Mouse (Mus musculus) ZHBTc4 (cell line): Measurements from ENCODE around the gene Nobox.

Source experiments
- DNase-seq: peaks from one replicate; pipeline ENCODE4 v3.0.0-alpha.2; 2011; ENCODE audit warnings: low read depth, low spot score

Gene Nobox

DNA sequence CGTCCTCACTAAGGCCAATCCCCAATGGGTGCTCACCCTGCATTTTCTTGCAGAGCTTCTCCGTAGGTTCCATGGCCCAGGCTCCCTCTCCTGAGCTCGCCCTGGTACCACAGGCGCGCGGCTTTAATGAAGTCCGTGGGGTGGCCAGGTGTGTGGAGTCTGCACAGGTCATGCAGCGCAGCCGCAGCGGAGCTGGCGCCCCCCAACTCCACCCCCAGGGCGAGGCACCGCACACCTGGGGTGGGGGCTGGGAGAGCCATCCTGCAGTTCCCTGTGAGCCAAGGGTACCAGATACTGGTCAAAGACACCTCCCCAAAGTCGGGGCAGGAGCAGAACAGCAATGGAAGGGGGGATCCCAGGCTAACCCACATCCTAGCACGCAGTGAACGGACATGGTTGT, at the start of gene Nobox:
TSS of gene Nobox (minus strand) at position 101 of the 400 bp plus-strand sequence.
- DNase-seq, result peak; percentile 17

DNA sequence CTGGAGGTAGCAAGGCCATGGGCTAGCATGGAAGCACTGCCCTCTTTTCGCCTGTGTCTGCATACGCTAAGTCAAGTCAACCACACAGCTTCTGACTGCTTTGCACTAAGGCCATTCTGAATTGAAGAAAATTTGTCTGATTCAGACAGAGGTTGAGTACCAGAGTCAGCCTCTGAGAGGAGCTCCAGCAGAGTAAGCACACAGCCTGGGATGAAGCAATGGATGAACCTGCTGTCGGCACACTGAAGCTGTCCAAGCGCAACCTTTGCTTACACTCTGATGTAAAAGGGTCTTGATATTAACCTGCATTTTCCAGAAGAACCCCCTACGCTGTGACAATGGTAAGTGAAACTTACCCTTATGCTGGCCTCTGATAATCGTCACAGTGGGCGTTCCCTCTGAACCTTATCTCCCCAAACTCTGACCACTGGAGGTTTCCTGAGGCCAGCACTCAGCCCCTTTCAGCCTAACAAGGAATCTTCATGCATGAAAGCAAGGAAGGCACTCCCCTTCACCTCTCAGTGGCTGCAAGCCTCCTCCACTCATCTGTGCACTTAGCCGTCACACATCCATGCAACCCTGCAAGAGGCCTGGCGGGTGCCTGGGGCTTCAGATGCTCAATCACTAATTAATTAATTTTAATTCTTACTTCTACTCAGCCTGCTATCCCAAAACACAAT, 45.3 kb upstream of the Nobox start:
- no peak for DNase-seq

DNA sequence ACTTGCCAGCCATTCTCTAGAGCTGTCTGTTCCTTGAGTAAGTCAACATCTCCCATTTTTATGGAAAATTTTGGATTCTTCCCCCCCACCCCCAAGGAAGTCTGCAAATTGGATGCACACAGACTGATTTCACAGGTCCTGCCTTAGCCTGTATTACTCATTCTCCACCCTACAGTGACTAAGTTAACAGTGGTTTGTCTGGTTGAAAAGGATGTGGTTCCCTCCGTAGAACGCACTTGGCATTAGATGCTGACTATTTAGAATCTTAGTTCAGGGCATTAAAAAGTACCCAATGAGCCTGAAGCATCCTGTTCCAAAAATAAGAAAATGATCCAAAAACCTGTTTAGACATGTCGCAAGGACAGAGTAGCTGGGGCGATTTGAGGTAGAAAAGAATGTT, 44.1 kb upstream of the Nobox start:
- DNase-seq, result no peak

DNA sequence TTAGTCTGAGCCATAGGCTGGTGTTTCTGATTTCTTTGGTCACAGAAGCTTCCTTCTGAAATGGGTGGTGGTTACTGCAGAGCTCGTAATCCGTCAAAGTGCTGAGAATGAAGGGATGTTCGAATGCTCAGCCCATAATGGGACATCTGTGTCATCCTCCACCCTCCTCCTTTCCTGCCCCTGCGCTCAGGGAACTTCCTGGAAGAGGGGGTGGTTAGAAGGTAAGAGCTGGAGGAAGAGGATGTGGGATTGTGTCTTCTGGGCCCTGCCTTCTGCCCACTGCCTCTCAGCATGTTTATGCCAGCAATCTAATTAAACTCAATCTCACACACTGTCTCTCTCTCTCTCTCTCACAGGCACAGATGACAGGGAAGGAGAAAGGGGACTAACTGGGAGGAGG, 39.7 kb upstream of the Nobox start:
- DNase-seq, result no peak

DNA sequence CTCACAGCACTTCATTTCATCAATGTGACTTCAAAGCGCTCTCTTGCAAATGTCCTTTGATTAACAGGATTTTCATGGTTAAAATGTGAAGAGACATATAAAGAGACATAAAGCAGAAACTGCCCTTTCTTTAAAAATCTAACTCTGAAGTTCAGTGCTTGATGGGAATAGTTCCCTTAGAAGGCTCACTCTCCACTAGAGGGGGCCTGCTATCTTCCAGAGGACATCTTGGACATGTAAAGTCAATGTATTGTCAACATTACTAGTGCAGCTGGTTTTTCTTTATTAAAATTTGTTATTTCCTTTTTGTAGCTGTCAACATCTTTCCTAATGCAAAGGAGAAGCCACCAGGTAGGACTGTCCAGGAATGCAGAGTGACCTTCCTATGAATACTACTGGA, 38.3 kb upstream of the Nobox start:
- no peak for DNase-seq

DNA sequence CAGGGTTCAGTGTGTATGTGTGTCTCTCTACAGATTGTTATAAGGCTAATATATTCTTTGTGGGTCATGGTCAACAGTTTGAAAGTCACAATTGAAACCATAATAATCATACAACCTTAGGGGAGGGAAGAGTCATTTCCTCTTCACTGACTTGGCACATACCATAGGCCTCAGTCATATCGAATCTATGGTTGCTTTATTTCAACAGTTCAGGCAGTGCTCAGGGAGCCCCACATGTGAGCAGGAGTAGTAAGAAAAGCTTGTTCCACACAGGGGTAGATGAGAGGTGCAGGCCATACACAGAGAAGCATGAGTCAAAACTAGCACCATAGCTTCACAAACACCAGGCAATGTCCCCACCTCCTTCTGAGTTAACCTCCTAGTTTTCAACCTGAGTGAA, 33.7 kb upstream of the Nobox start:
- no peak for DNase-seq

DNA sequence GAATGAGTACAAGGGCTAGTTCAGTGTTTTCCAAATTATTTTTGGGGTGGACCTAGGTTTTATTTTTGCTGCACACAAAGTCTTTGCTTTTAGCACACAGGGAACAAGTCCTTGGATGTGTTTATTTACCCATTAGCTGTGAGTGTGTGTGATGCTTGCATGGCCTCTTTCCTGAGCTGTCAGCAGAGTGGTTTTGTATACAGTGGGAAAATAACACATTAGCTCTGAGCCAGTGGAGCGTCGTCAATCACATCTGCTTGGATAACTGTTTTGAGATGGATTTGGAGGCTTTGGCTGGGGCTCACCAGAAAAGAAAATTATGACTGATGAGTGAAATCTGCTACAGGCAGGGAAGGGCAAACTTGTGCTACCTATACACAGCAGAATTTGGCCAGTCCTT, 33.0 kb upstream of the Nobox start:
- DNase-seq, result no peak

DNA sequence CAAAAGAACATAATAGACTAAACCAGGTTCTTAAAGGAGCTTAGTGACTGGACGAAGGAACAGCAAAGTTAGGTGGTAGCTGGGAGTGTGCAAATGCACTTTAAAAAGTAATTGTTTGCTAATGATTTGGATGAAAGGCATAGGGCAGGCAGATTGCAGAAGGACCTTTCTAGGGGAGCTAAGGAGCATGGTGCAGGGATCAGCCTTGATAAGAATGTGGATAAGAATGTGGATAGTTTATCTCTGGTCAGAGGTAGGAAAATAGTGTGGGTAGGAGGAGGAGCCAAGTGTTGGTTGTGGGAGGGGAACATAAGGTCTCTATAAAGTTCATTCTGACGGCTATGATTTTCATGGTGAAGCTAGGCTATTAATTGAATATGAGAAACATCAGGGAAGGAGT, 29.4 kb upstream of the Nobox start:
- DNase-seq, result no peak

DNA sequence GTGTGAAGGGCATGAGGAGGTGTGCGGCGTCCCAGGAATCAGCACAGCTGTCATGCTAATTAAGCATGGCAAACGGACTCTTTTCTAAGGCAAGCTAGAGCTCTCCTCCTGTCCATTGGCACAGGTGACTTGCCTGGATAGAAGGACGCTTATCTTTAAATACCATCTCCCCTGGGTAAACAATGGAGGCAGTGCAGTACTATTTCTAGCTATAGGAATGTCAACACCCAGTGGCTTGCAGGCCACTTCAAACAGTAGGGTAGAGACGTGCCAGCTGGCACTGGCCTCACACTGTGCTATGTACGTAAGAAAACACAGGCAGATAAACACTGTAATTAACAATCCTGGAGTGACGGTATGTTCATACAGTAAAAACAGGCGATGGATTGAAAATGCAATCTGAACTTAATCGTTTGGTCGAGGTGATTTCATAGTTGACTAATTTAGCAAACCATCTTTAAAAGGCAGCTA, 28.2 kb upstream of the Nobox start:
- no peak for DNase-seq

DNA sequence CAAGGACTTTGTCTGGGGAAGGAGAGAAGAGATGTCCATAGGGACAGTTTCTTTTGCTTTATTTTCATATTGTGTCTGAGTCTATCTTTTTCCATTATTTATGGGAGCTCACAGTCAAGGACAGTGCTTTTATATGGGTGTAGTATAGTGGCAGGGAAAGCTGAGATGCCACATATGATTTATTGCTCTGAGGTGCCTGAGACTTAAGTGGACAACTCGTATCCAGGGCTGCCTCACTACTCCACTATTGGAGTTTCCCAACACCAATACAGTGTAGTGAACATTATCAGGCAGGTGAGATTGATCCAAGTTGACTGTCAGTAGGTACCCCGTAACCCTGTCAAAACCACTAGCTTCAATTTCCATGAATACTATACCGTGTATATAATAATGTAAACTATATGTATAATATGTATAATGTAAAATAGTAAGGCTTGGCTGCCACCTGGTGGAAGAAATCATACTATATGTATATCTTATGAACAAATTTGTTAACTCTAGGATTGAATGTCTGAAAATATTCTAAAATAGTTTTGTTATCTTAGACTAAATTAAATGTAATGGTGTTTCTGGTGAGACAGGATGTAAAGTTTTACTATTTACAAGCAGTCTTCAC, 26.4 kb upstream of the Nobox start:
- no peak for DNase-seq

DNA sequence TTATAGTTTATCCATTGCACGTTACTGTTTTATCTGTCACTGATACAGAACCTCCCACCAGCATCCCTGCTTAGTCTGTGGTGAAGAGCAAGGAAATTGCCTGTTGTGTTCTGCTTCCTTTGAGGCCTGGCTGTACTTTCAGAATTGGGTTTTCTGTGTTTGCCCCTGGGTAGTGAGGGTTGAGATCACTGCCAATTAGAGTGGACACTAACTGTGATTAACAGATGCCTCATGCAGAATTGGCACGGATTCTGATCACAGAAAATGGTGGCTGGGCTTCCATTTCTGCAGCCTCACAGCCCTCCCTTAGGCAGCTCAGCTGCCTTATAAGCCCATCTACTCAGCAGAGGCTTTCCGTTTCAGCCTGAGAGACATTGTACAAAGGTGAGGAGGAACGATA, 24.1 kb upstream of the Nobox start:
- DNase-seq, result no peak

DNA sequence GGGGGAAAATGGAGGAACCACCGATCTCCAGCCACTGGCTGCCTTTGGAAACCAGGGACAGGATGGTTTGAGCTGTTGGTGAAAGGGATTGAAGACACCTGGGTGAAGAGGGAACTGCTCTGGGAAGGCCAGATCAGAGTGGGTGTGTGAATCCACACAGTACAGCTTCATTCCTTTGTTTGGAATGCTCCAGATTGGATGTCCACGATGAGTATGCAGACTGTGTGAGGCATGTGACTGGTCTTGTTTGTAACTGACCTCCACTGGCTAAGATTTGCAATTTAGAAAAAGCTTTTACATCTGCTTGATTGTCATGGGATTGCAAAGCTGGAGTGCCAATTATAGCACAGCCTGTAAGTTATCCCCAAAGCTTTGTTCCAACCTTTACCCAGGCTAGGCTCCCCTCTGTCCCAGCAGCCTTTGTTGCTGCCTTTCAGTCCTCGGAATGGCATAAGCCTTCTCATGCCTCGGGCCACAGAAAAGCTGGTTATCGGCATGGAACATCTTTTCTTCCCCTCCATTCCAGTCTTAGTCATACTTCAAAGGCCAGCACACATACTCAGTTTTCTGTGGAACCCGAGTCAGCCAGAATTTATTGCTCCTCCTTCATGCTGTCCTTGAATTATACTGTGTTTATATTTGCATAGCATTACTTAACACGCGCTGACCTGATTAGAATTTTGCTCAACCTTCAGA, 3.8 kb upstream of the Nobox start:
- no peak for DNase-seq

DNA sequence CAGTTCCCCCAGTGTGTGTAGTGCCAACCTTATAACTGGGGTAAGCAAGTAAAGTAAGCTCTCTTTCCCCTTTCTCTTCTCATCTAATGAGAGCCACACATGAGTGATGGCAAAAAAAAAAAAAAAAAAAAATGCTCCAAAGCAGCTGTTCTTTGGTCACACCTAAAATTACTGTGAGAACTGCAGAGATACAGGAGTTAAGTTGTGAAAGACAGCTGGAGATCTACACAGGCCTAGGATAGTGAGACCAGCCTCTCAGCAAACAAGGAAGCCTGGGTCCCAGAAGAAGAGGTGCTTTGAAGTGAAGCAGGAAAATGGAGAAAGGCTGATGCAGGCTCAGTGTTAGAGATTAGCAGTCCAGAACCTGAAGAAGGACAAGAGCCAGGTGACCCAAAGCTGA, 3.2 kb upstream of the Nobox start:
- DNase-seq, result no peak

DNA sequence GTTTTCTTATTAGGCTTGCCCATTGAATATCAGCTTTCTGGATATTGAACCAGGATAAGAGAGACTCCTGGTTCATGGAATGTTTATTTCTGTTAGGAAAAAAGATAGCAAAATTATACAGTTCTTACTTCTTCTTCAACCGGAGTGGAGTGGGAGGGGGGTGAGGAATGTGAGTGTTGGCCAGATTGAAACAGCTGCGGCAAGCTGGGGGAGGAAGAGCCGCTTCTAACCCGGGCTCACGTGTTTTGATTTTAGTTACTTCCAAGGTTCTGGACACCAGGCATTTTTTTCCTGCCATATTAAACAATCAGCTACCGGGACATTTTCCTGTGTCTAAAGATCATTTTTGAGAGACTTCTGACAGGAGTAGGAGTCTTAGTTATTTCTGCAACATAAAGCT, 717 bp upstream of the Nobox start:
- no peak for DNase-seq

DNA sequence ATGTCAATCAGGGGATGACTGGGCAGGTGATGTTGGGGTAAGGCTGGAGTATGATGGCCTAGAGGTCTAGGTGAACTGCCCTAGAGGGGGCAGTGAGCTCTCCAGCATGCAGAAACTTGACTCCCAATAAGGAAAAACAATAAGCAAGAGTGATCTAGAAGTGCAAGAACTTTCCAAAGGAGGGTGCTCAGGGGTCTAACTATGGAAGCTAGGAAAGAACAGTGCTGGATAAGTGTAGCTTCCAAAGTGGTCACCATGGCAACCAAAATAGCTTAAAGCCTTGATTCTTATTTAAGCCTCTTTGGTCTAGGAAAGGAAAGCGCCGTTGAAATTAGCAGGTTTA, 11.9 kb downstream of the Nobox start:
- no peak for DNase-seq

DNA sequence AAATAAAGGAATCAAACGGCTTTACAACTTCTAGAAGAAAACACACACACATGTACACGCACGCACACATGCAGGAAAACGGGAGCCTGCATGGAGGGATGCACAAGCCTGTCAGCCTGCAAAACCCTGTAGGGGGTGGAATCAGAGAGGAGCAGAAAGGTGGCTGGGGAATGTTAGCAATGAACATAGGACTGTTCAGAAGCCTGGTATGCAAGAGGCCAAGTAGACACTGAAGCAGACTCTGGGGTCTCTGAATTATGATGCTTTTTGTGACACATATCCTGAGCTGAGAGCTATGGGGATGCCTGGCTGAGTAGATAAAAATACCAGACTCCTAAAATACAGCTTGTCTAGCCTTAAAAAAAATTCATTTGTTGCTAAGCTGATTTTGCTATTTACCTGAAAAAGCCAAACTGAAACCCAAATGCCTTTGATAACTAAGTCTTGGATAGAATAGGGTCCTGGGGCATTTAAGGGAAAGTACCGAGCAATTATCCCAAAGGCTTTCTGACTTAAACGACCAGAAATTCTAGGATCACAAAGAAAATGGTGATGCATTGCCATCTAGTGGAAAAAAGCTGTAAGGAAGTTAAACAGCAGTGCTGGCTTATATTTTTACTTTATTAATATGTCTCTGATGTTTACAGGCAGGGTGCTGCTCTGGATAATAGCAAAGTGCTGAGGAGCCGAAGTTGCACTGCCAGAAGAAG, 12.4 kb downstream of the Nobox start:
- DNase-seq, result peak; percentile 24

DNA sequence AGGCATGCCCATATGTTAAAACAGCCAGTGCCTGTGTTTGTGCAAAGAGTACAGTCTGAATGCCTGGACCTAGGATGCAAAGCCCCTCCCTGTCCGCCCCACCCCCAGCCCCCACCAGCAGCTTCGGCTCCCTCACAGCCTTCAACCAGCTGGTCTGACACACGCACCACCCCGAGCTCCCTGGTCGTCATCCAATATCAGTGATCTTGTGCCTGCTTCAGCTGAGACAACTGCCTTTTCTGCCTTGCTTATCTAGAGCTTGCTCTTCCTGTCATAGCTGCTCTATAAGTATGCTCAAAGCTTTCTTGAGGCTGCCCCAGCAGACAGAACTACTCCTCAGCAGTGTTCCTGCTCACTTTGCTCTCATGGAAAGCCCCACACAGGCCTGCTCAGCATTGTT, 13.4 kb downstream of the Nobox start:
- DNase-seq, result no peak

DNA sequence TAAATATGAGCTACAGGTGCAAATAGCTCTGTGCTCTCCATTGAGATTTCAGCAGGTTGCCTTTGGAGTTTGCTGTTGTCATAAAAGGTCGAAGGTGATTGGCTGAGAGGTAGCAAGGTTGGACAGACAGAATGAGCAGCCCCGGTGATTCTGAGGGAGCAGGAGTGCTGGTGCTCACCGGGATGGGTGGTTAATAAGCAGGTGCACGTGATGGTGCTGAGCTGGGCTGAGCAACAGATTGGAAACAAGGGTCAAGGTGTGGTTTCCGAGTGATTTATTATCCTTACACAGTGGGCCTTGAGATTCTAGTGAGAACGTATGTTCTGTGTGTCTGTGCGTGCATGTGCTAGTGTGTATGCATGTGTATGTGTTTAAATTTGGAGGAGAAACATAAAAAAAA, 16.2 kb downstream of the Nobox start:
- DNase-seq, result no peak

DNA sequence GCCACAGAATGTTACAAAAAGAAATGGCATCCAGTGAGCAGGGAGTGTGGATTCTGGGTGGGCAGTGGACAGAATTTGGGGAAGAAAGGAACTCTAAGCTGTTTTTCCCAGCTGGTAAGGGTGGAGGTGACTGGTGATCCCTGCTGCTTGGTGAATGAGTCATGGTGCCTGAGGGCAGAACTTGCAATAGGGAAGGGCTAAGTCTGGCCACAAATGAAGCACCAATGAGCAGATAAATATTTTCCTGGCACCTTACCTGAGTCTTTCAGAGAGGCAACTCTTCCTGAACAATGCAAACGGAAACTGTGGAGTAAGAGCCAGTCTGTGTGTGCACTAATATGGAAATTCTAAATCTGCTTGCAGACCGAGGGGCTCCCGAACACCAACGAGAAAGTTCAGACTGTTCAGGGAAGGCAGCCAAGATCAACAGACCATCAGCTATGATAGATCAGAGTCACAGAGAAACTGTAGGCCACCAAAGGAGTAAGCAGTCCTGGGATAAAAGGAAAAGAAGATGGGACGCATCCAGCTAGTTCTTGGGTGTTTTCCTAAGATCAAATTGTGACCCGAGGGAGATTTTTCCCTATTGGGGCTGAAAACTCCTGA, 16.8 kb downstream of the Nobox start:
- DNase-seq, result no peak

DNA sequence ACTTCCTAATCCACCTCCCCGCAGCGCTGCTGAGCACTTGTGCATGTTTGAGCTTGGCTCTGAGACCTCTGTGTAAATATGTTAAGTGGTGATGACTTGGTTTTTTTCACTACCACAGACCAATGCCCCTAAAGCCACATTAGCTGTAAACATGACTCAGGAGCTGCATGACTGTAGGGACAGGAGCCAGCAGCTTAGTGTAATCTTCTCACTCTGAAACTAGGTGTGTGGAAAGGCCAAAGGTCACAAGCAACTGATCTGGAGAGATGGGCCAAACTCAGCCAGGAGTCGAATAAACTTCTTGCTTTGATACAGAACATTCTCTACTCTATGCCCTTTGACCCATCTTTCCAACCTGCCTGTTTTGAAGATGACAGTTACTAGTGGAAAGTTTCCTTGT, 17.3 kb downstream of the Nobox start:
- no peak for DNase-seq

DNA sequence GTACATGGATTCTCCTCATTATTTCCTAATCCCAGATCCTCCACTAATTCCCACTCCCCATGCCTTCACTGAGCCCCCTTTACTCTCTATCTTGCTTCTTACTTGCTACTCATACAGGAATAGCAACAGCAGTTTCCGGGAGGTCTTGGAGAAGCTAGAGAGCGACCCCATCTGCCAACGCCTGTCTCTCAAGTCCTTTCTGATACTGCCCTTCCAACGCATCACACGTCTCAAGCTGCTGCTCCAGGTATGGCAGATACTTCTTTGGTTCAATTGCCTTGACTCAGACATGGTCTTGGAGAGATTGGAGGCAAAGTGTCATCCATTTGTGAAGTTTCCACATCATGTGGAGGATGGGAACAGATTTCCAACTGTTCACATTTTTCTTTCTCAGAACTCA, 28.9 kb downstream of the Nobox start:
- no peak for DNase-seq

DNA sequence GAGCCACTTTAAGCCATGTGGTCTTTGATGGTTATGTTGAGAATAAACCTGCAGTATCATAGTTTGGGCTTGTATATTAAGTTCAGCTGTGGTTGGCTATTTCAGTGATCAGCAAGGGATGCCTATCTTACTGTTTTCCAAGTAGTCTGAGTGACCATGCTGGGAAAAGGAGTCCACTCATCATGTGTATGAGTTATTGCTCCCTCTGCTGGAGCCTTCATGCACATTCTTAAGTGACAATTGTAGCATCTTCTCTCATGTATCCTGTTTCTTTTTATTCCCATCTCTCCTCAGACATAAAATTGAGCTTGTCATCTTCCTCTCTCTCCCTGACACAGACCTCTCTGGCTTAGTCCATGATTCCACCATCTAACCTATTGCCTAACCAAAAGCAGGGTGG, 31.1 kb downstream of the Nobox start:
- no peak for DNase-seq
